Mouse (Mus musculus) kidney, adult 18-20 months (tissue): ENCODE data around the gene Iffo2.

Source experiments
- DNase-seq: peaks from one replicate; pipeline ENCODE4 v3.0.0; 2021

Gene Iffo2

DNA sequence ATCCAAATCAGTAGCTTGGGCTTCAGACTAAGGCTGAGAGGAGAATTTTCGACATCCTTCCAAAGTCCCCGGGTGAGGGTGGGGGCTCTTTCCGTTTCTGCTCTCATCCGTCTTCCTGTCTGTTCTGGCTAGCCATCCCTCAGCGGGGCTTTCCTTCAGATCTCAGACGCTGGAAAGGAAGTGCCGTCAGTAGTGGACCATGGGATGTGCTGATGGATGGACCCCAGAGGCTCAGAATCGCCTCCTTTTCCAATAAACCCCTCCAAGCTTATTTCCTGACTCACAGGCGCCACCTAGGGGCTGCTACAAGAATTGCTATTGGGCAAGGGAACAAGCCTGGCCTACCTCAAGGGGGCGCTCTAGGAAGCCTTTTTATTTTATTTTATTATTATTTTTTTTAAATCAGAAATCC lies 81.2 kb downstream of the Iffo2 start:
- DNase-seq, result peak; percentile 83

DNA sequence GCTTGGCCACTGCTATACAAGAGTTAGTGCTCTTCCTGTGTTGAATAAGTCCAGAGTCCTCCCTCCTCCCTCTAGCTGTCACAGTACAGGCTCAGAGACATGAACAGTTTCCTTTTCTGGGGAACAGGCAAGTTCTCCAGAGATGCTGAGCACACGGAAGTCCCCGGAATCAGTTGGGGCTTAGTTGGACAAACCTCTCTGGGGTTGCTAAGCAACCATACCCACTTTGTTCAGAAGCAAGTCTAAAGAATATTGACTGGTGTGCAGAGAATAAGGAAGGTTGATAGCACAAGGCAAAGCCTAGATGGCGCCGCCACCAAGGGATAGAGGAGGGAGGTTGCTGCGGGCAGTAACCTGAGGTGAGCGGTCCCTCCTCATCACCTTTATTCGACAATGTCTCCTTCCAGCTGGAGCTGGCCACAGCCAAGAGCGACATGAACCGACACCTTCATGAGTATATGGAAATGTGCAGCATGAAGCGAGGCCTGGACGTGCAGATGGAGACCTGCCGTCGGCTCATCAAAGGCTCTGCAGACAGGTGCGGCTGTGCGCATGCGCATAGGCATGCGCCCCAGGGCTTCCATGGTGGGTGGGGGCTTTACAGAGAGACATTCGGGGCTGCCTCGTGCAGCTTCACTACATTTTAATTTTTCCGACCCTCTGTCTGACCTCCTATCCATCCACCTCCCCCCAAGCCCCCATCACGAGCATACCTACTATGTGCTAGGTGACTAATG lies 84.3 kb downstream of the Iffo2 start:
- DNase-seq, result no peak

DNA sequence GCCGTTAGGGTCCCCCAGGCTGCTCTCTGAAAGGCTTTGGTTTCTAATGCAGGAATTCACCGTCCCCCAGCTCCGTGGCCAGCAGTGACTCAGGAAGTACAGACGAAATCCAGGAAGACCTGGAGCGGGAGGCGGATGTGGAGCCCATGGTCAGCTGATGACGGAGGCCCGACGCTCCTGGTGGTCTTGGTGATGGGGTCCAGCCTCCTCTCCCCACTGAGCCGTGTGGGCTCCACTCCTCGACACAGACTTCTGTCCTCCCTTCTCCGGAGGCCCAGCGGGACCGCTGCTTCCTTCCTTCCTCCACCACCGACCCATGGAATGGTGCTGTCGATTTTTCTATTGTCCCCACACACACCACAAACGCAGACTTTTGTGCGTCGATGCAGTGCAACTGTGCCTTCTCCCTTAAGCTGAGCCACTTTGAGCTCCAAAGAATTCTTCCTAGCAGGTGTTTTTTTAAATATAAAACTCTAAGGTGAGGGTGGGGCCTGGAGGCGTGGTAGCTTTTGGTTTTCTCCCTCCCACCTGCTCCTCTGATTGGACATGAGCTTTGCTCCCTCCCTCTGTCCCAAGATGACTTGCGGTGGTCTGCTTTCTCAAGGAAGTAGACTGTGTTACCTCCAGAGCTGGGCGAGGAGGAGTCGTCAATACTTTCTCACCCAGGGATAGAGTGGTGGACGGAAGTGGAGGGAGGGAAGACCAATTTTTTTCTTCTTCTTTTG lies 86.1 kb downstream of the Iffo2 start:
- peak; percentile 60 for DNase-seq

DNA sequence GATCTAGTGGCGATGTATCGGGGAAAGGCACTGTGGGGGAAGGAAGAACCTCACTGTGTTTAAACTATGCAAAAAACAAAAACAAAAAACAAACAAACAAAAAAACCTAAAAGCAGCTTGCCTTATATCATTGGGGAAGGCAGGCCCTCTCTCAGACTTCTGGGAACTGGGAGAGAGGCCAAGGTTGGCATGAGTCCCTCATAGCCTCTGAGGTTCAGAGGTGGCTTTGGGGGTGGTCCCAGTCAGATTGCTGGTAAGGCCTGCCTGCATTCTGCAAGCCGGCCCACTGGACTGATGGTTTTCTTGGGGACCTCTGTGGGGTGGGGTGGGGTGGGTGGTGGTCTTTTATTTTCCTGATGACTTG lies 86.6 kb downstream of the Iffo2 start:
- DNase-seq, result no peak

DNA sequence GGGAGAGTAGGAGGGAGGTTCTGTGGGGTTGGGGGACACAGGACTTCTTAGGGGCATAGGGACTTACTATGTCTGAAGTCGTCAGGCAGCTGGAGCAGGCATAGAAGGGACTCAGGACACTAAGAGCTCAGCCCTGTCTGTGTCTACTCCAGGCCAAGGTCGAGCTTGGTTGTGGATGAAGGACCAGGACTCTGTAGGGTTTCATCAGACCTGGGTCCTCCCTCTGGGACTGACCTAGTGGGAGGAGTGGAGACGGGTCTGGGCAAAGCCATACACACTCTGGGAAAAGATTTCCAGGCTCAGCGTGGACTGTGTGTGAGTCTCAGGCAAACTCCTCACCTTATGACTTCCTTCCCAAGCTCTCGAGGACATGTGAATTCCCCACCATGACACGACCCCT lies 89.4 kb downstream of the Iffo2 start:
- no peak for DNase-seq

DNA sequence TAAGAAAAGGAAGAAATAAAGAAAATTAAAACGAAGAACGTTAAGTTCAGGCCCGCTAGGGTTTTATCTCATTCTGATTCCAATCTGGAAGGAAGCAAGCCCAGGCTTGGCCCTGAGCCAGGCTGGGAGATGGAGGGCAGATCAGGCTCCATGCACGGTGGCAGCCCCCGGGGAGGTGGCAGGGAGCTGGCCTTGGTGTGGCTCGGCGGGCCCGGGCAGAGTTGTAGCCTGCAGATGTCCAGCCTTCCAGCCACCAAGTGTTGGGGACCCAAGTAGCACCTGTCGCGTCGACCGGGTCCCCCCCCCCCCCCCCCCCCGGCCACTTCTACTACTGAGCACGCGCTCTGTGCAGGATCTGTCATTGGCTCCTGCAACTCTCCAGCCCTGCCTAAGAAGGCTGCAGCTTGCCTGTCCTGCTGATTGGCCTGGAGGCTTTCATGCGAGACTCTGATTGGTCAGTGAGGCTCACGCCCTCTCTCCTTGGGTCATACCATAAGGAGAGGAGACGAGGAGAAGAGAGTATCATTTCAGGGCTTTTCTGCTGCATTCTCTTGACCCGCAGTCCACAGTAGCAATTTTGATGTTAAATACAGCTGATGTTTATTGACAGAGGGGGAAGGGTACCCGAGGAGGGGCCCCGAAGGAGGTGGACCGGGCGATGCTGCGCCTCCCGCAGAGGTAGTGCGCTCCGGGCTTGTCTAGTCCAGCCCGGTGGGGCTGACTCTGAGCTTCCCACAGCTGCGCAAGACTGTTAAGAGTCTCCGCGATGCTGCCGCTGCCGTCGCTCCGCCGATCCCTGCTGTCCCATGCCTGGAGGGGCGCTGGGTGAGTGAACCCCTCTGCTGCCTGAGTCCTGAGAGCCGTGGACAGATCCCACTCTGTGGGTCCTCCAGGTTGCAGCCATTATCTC lies 92.3 kb downstream of the Iffo2 start, which contains the start of gene Aldh4a1:
TSS of gene Aldh4a1 (plus strand) at position 494 of the 910 bp plus-strand sequence.
- DNase-seq, result peak; percentile 91

DNA sequence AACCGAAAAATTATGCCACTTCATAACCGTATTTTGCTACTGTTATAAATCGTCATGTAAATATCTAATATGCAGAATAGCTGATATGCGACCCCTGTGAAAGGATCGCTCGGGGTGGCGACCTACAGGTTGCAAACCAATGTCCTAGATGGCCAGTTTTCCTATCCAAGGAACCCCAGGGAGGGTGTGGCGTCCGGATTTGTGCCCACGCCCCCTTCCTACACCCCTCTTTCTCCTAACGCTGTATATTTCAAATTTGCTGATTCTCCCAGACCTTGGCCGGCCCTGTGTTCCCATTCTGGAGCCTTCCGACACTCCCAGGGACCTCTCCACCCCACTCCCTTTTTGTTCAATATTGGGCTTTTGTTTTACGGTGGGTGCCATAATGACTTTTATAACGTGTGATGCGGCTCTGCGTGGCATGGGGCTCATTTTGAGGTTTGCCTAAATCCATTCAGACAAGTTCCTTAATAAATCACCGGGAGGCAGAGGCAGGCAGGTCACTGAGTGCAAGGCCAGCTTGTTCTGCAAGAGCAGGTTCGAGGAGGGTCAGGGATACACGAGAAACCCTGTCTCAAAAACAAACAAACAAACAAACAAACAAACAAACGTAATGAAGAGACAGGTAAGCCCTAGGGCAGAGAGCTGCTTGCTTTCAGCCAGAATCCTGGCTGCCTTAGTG lies 93.2 kb downstream of the Iffo2 start:
- DNase-seq, result peak; percentile 25

DNA sequence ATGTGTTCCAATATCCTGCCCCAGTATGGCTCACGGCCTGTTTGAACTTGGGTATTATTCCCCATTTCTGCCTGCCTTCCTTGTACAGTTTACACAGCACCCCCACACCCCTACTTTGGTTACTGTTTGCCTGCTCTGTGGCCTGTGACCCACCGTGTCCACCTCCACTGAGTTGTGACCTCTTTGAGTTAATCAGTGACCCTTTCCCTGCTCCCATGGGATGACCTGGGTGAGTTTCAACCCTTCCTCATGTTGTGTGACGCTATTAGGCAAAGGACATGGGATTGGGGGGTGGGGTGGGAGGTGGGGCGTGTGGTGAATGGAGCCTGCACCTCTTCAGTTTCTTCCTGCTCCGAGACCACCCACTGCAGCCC lies 93.8 kb downstream of the Iffo2 start:
- peak; percentile 68 for DNase-seq

DNA sequence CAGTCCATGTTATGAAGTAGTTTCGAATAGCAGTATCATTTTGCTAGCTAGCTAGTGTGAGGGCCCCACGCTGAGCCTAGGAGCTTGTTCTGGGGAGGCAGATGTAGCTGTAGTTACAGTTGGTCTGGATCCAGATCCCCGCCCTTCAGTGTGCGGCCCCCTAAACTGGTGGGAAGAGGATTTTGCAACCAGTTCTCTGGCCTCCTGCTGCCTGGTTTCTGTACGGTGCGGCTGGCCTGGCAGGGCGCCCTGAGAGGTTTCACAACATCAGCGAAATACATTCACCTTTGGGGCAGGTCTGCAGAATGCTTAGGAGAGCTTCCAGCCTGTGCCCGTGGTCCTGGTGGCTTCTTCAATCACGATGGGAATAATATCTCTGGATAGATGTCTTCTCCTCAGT lies 94.4 kb downstream of the Iffo2 start:
- DNase-seq, result peak; percentile 81

DNA sequence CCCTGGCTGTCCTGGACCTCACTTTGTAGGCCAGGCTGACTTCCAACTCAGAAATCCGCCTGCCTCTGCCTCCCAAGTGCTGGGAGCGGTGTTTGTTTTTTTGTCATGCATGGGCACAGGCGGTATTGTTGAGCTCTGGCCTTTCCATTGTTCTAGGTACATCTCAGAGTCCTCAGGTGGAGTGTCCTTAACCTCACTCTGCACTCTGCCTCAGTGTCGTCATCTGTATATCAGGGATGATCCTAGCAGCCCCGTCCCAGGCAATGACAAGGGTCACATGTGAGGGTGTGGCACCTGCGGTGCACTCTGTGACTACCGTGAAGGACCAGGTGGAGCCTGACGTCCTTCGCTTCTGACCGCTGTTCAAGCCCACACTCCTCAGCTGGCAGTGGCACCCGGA lies 97.0 kb downstream of the Iffo2 start:
- DNase-seq, result no peak

DNA sequence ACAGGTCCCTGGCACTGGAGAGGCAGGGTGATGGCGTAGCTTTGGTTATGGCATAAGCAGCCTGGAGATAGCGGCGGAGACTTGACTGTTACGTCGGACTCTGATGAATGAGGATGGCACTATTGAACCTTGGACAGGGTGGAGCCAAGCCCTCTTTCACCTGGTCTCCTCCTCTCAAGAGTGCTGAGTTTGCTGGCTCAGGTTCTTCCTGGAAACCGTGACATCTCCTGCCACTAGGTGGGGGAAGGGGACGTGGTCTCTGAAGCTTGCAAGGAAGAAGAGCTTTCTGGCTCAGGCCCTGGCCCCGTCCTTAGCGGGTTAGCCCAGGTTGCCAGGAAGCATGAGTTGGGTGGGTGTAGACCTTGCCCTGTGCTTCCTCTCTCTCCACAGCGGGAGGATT lies 99.8 kb downstream of the Iffo2 start:
- peak; percentile 77 for DNase-seq

DNA sequence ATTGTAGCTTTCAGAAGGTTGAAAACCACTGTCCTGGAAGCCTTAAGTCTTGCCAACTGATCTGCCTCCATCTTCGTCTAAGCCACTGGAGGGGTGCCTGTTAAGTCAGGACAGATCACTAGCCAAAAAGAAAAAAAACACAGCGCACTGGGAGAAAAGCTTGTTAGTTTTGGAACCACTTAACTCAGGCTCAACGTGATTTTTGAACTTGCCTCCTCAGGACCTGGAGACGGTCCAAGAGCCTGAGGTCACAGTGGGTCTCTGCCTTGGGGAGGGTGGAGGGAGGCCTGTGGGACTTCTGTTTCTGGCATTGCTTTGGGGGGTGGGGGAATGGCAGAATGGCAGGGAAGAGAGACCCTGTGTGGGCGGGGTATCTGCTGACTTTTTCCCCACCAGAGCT lies 100.8 kb downstream of the Iffo2 start:
- peak; percentile 57 for DNase-seq

DNA sequence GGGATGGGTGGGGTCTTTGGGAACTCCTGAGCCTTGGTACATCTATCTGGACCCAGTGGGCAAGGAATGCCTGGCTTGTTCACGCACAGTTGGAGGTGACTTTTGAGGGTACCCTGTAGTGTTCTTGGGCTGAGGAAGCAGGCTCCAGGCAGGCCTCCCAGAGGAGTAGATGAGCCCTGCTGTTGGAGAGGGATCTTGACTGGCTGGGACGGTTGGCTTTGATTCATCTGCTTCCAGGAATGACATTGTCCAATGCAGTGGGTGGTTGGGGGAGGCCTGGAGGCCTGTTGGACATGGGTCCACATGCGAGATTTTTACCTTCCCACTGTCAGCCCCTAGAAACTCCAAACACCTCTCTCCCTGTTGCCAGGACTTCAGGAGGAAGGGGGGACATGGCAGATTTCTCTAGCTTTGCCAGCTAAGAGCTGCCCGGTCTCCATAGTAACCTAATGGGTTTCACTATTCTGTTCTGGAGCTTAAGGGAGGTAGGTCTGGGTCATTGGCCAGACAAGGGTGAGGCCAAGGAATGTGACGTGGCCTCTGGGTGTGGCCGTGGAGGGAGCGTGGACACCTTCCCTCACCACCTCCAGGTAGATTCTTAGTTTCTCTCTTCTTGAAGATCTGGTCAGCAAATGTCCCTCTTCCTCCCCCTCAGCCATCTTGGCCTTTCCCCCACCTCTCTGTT lies 101.4 kb downstream of the Iffo2 start:
- peak; percentile 47 for DNase-seq

DNA sequence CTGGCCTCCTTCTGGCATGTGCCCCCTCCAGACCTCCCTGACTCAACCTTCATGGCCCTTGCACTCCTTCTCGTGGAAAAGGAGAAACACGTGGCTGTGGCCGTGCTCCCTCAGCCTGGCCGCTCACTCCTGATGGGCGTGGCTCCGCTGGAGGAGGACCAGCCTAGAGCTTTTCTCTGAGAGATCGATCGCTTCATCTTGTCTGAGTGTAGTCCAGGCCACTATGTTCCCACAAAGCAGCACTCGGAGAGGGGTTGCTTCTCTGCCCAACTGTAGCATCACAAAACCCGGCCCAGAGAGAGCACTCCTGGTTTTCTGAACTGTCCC lies 101.9 kb downstream of the Iffo2 start:
- peak; percentile 65 for DNase-seq

DNA sequence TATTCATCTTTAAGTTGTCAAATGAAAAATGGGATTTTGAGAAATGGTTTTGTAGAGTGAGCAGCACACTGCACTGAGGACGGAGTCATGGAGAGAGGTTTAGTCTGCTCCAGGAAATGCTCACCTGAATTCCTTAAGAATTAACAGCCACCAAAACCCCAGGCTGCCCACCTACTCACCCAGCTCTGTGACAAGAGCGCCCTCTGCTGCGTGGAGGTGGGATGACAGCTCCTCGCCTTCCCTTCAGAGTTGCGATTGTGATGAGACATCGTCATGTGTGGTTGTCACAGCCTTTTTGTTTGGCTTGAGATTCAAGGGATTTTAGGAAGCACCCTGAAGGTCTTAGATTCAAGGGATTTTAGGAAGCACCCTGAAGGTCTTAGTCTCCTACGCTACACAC lies 106.0 kb downstream of the Iffo2 start:
- peak; percentile 74 for DNase-seq

DNA sequence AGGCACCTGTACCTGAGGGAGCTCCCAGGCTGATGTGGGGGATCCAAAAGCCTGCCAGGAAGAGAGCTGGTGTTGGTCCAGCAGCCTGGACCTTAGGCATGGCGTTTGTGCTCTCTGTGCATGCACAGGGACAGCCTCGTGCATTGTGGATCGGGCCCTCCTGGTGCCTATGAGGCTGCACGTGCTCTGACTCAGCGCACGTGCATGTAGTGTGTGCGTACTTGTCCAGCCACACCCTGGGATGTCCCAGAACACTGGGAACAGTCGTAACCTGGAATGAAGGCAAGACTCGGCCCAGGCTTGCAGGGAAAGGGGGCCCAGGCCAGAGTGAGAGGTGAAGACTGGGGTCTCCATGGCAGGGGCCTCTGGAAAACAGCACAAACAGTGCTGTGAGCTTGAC lies 107.5 kb downstream of the Iffo2 start:
- no peak for DNase-seq

DNA sequence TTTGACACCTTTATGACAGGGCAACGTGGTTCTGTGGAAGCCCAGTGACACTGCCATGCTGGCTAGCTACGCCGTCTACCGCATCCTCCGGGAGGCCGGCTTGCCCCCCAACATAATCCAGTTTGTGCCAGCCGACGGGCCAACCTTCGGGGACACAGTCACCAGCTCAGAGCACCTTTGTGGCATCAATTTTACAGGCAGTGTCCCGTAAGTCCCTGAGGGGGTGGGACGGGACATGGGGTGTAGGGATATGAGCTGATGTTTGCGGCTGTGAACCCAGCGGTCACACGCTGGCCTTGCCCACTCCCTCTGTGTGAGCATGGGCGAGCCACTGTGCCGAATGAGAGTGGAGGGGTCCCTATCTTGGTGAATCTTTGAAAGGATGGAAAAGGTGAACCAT lies 108.0 kb downstream of the Iffo2 start:
- DNase-seq, result no peak

DNA sequence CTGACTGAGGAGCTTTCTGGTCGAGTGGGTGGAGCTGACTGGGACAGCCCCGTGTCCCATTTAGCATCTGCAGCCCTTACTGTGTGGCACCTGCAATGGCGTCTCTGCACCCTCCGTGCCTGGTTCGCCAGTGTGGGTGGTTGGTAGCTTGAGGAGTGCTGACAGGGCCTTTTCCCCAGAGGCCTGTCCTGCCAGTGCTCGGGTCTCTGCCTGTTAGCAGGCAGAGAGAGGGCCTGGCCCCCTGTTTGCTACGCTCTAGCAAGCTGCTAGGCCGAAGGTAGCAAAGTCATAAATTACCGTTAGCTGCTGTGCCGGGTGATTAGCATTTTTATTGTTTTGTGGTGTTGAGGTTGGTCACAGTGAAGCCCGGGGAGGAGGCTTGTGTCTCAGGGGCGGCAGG lies 109.5 kb downstream of the Iffo2 start:
- peak; percentile 34 for DNase-seq

DNA sequence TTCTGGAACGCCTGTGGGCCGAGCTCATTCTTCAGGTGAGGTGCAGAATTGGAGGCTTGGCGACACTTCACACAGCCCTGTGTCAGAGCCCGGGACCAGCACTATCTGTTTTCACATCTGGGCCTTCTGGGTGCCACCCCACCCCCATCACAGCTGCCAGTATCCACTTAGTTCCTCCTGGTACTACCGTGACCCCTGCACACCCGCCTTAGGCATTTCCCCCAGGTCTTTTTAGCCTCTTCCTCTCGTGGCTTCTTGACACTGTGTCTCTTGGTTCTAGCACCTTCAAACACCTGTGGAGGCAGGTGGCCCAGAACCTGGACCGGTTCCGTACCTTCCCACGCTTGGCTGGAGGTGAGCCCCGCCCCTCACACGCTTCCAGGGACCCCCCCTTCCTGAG lies 110.0 kb downstream of the Iffo2 start:
- DNase-seq, result no peak

DNA sequence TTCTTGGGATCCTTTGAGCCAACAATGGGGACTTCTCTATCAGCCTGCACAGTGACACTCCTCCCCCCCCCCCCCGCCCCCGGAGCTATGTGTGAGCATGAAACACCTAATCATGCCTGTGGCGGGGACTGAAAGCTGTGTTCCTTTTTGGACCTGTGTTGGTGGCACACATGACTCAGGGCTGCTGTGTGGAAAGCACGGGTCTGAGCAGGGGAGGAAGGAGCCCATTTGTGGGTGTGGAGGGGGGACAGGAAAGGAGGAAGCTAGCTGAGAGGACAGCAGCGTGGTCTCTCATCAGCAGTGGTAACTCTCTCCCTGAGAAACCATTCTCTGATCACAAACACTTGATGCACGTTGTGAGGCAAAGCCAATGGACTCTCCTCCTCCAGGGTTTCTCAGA lies 110.4 kb downstream of the Iffo2 start:
- DNase-seq, result no peak

DNA sequence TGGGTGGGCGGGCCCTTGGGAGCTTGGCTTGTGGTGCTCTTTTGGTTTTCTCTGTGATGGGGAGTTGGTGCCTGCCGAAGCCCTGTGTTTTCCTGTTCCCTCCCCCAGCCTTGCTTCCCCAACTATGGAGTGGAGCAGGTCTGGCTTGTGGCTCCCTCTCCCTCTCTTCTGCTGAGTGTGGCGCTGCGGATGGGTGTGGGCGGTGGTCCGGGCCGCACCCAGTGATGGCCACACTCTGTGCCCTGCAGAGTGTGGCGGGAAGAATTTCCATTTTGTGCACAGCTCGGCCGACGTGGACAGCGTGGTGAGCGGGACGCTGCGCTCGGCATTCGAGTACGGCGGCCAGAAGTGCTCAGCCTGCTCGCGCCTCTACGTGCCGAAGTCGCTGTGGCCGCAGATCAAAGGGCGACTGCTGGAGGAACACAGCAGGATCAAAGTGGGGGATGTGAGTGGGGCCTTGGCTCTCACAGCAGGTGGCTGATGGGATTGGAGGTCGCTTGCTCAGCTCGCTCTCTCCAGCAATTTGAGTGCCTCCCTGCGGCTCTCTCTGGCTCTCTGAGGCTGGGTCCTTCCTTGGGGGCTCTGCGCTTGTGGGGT lies 111.6 kb downstream of the Iffo2 start:
- DNase-seq, result no peak

DNA sequence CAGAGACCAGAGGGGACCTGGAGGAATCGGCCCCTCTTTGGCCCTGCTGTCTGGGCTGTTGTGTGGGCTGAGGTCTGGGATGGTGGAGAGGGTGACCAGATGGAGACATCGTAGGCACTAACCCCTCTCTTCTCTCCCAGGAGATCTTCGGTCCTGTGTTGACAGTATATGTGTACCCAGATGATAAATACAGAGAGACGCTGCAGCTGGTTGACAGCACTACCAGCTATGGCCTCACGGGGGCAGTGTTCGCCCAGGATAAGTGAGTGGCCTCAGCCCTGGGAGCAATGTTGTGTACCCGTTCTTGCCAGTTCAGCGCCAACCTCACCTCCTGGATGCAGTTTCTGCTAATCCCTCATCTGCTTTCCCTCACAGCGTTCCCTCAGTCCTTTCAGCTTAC lies 113.6 kb downstream of the Iffo2 start:
- peak; percentile 79 for DNase-seq
